Mouse (Mus musculus): ENCODE data around the gene Ndc1.
"Not testable (repeated sequence)": the region's sequence is repeated elsewhere in the genome, so short reads cannot be mapped to it uniquely, and the experiment has no call there.

Ndc1 gene

GRCm38 (mm10) chr4:107364190-107364639 is 3.4 kb upstream of the Ndc1 start:
- DNase-seq (ENCODE audit: low spot score), result no peak

GRCm38 (mm10) chr4:107366408-107366807 is 1.2 kb upstream of the Ndc1 start:
- not testable (repeated sequence) for DNase-seq (ENCODE audit: low spot score)

DNA sequence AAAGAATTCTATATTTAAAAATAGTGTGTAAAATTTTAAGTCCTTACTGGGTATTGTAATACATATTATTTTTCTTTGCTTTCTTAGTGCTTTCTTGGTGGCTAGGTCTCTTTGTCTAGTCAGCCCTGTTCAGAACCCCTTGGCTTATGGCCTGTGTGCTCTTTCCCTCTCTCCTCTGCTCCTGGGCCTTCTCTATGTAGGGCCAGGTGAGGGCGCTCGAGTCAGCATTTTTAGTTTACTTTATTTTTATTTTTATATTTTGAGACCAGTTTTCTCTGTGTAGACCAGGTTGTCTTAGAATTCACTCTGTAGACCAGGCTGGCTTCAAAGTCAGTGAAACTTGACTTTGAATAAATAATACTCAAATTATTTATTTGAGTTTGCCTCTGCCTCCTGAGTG is 4.7 kb downstream of the Ndc1 start:
- DNase-seq (ENCODE audit: low spot score), result no peak

DNA sequence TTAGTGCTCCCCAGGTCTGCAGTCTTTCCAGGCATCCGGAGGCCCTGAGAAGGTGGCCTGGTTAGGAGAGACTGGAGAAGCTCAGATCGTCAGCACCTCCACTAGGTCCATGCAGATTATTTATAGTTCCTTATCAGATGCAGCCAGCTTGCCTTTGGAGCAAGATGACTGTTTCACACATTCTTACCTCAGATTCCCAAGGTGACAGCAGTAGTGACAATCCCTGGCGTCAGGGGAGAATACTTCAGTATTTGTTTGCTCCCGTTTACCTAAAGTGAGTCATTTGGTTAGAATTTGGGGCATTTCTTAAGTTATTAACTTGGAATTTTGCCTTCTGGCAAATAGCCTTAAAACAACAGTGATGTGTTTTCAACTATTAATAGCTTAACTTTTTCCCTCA is 7.1 kb downstream of the Ndc1 start:
- no peak for DNase-seq (ENCODE audit: low spot score)

- DNase-seq (ENCODE audit: low spot score), result no peak
Measured at GRCm38 (mm10) chr4:107378954-107379353, 11.4 kb downstream of the Ndc1 start.

GRCm38 (mm10) chr4:107380871-107381270 is 13.3 kb downstream of the Ndc1 start:
- no peak for DNase-seq (ENCODE audit: low spot score)

DNA sequence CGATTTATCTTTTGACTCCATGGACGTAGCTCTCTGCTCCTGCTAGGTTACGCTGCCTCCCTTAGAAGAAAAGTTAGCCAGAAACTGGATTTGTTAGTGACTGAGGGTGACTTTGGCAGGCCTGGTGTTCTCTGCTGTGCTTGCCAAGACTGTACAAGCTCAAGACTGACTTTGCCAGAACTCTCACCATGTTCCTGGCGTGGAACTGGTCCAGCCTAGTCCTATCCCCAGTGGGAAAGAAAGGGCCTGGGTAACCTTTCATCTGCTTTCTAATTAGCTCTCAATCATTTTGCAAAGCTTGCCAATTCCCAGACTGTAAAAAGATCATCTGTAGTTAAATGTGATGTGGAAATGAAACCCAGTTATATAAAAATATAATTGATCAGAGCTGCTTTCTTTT is 19.5 kb downstream of the Ndc1 start:
- no peak for DNase-seq (ENCODE audit: low spot score)

- DNase-seq (ENCODE audit: low spot score), result no peak
Measured at GRCm38 (mm10) chr4:107387465-107387864, 19.9 kb downstream of the Ndc1 start.

GRCm38 (mm10) chr4:107388291-107388690 is 20.7 kb downstream of the Ndc1 start:
- DNase-seq (ENCODE audit: low spot score), result no peak

- no peak for DNase-seq (ENCODE audit: low spot score)
Measured at GRCm38 (mm10) chr4:107389345-107389744, 21.8 kb downstream of the Ndc1 start.

- DNase-seq (ENCODE audit: low spot score), result no peak
Measured at GRCm38 (mm10) chr4:107393771-107394170, 26.2 kb downstream of the Ndc1 start.

- no peak for DNase-seq (ENCODE audit: low spot score)
Measured at GRCm38 (mm10) chr4:107420202-107420601, 52.6 kb downstream of the Ndc1 start.

- no peak for DNase-seq (ENCODE audit: low spot score)
Measured at GRCm38 (mm10) chr4:107421711-107422110, 54.1 kb downstream of the Ndc1 start.

GRCm38 (mm10) chr4:107422176-107422575 is 54.6 kb downstream of the Ndc1 start:
- DNase-seq (ENCODE audit: low spot score), result no peak

DNA sequence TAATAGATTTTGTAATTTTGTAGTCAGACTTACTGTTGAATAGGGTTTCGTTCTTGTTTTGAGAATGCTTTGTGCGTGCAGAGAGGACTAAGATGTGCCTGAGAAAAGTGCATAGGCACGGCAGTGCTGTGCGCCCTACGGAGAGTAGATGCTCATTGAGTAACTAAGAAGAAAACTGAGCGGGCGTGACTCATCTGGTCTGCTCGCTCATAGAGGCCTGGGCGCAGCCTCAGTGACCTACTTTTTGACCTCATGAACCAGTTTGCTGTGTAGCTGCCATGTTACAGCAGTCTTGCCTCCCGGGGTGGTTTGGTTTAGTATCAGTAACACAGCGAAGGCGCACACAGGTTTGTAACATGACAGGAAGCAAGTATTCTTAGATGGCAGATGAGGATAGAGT is 58.0 kb downstream of the Ndc1 start:
- no peak for DNase-seq (ENCODE audit: low spot score)

- DNase-seq (ENCODE audit: low spot score), result no peak
Measured at GRCm38 (mm10) chr4:107426631-107427030, 59.0 kb downstream of the Ndc1 start.

- DNase-seq (ENCODE audit: low spot score), result no peak
Measured at GRCm38 (mm10) chr4:107432717-107433116, 65.1 kb downstream of the Ndc1 start.

DNA sequence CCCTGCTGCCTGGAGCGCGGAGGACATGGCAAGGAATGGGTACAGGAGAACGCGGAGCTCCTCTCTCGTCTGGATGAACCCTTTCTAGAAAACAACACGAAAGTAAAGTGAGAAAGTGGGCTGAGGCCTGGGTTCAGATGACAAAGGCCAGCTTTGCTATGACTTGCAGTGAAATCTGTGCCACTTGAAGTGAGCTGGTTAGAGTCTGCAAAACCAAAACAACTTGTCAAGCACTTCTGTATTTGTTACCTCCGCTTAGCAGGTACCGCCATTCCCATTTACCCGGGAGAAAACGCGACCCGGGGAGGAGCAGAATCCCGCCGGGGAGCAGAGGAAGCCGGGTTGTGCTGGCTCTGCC is 66.4 kb downstream of the Ndc1 start:
- no peak for DNase-seq (ENCODE audit: low spot score)

- DNase-seq (ENCODE audit: low spot score), result peak; percentile 73
Measured at GRCm38 (mm10) chr4:107434356-107435237, 67.0 kb downstream of the Ndc1 start, which contains the start of gene Glis1. Gene Glis1 (plus strand): TSS chr4:107434591.

- DNase-seq (ENCODE audit: low spot score), result no peak
Measured at GRCm38 (mm10) chr4:107435238-107435946, 67.8 kb downstream of the Ndc1 start.

- DNase-seq (ENCODE audit: low spot score), result no peak
Measured at GRCm38 (mm10) chr4:107436476-107436875, 68.9 kb downstream of the Ndc1 start.

- DNase-seq (ENCODE audit: low spot score), result no peak
Measured at GRCm38 (mm10) chr4:107438741-107439140, 71.2 kb downstream of the Ndc1 start.

- DNase-seq (ENCODE audit: low spot score), result no peak
Measured at GRCm38 (mm10) chr4:107440306-107440705, 72.7 kb downstream of the Ndc1 start.
